Mouse (Mus musculus): ENCODE measurements around the gene Acot8.

DNA sequence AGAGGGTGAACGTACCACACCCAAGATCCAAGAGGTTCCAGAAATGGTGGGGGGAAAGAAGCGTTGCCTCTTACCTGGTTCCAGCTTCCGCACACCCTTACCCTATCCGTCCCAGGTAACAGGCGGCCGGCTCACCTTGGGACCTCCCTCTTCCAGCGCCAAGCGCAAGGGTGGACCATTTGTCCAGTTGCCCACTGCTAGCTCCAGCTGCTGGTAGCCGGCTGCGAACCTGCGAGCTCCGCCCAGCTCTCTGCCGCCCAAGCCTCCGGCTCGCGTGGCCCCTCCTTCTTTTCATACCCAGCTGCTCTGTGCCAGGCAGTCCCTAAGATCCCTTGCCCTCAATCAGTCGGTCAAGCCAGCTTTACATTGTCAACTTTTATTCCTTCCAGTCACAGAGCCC, 27.9 kb downstream of the Acot8 start:
- TF ChIP-seq GATA1 (IDR thresholded peaks at IDR 0.05; ENCODE audit: borderline replicate concordance, low read length): no peak
- TF ChIP-seq FLI1 (IDR thresholded peaks at IDR 0.05; ENCODE audit: low read length): no peak
